Mouse (Mus musculus): ENCODE data around the gene Olfr1392.

GRCm38 (mm10) chr11:49264081-49264480 lies 21.0 kb upstream of the Olfr1392 start:
- TF ChIP-seq CTCF (IDR thresholded peaks at IDR 0.05; ENCODE audit: low read depth) (no peak), EP300 (optimal IDR thresholded peaks at IDR 0.05) (no peak)

Data from stomach, postnatal 0 days (tissue).